Comparison of ENCODE assay signal across 8 mouse cellular contexts in the genomic region with DNA sequence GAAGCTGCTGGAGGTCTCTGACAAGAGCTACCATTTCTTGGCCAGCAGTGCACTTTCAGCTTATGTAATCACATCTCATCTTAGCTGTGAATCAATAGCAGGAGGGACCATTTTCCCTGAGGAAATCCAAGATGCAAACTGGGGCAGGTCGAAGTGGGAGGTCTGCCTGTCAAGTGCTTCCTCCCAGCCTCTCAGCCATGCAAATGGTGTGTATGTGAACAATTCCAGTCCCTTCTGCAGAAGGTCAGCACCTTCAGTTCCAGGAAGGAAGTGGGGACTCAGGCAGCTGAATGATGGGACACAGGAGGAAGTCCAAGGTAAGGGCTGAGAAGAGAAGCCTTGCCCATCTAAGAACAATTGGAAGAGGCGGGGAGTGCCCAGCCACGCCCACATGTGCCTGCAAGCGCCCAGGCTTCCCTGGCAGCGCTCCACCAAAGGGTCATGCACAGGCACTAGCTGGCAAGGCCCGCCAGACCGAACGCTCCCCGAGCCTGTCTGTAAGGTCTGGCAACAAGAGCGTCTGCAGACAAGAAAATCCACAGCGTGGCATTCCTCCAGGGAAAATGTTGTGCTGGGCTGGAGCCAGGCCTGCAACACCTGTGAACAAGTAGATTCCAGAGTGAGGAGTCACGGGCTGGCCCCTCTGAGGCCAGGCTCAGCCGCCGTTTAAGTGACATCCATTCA.
DNase-seq lines count a peak whose midpoint lies in the region; ATAC-seq and TF ChIP-seq lines count a peak whose summit lies in the region.

No protein-coding gene starts in this region.

- no peak overlapping the region for H3K9ac ChIP-seq in hindbrain, embryonic 14.5 days
- H3K9ac ChIP-seq in embryonic facial prominence, embryonic 15.5 days = no peak overlapping the region
- no peak overlapping the region for H3K9ac ChIP-seq in hindbrain, embryonic 13.5 days
- H3K9ac ChIP-seq in limb, embryonic 14.5 days (ENCODE audit: low read depth, low read length, severe bottlenecking) = no peak overlapping the region

- no peak for ATAC-seq in hindbrain, embryonic 14.5 days (ENCODE audit: low FRiP score)
- peak; percentile 63; the same call in 1 of the 2 replicates for ATAC-seq in embryonic facial prominence, embryonic 15.5 days (ENCODE audit: insufficient number of reproducible peaks, low FRiP score, low TSS enrichment, low read depth)
- no peak for ATAC-seq in hindbrain, embryonic 13.5 days (ENCODE audit: low FRiP score)
- ATAC-seq in limb, embryonic 14.5 days (ENCODE audit: low FRiP score, low read depth) = no peak

- H3K36me3 ChIP-seq in hindbrain, embryonic 10.5 days = no peaks in the 10 kb centered on the region
- H3K36me3 ChIP-seq in hindbrain, embryonic 14.5 days (replicated peaks; ENCODE audit: control insufficient read depth, insufficient read depth) = no peaks in the 10 kb centered on the region
- 0 out of 2 replicates have a peak, but pooled peaks cover 2% of the 10 kb centered on the region for H3K36me3 ChIP-seq in embryonic facial prominence, embryonic 15.5 days
- H3K36me3 ChIP-seq in hindbrain, embryonic 13.5 days = peaks cover 9% of the 10 kb centered on the region; the same call in 1 of the 2 replicates
- H3K36me3 ChIP-seq in limb, embryonic 14.5 days (ENCODE audit: control insufficient read depth, insufficient read depth, low read length) = no peaks in the 10 kb centered on the region

- H3K9me3 ChIP-seq in hindbrain, embryonic 10.5 days = peaks cover 9% of the 10 kb centered on the region
- peaks cover 5% of the 10 kb centered on the region; the same call in 1 of the 2 replicates for H3K9me3 ChIP-seq in hindbrain, embryonic 14.5 days (ENCODE audit: control insufficient read depth, low read length)
- H3K9me3 ChIP-seq in embryonic facial prominence, embryonic 15.5 days (replicated peaks) = no peaks in the 10 kb centered on the region; the same call in 1 of the 2 replicates
- H3K9me3 ChIP-seq in hindbrain, embryonic 13.5 days = 0 out of 2 replicates have a peak, but pooled peaks cover 9% of the 10 kb centered on the region
- H3K9me3 ChIP-seq in limb, embryonic 14.5 days (ENCODE audit: control insufficient read depth, low read length) = 0 out of 2 replicates have a peak, but pooled peaks cover 4% of the 10 kb centered on the region

- no peak for DNase-seq in hindbrain, embryonic 10.5 days (ENCODE audit: low spot score)
- DNase-seq in hindbrain, embryonic 14.5 days (ENCODE audit: low spot score) = no peak
- DNase-seq in adrenal gland, adult (ENCODE audit: inconsistent age in 2 of 2, low spot score in 1 of 2) = peak; percentile 55 to 73
- no peak for DNase-seq in limb, embryonic 14.5 days (ENCODE audit: low spot score)
- DNase-seq in testis, postnatal 10 days (ENCODE audit: low spot score) = peak; percentile 65
- no peak for DNase-seq in frontal cortex, postnatal 25 days (ENCODE audit: low spot score in 2 of 2)

- H3K4me2 ChIP-seq in hindbrain, embryonic 14.5 days (replicated peaks) = no peak overlapping the region
- H3K4me2 ChIP-seq in embryonic facial prominence, embryonic 15.5 days (replicated peaks) = peak overlapping the region; percentile 17
- H3K4me2 ChIP-seq in hindbrain, embryonic 13.5 days = no peak overlapping the region
- no peak overlapping the region for H3K4me2 ChIP-seq in limb, embryonic 14.5 days (replicated peaks; ENCODE audit: low read depth, low read length, severe bottlenecking)

- no peak overlapping the region for H3K4me3 ChIP-seq in hindbrain, embryonic 10.5 days
- H3K4me3 ChIP-seq in hindbrain, embryonic 14.5 days (replicated peaks; ENCODE audit: low read length) = no peak overlapping the region
- no peak overlapping the region for H3K4me3 ChIP-seq in embryonic facial prominence, embryonic 15.5 days (replicated peaks)
- no peak overlapping the region for H3K4me3 ChIP-seq in hindbrain, embryonic 13.5 days
- H3K4me3 ChIP-seq in limb, embryonic 14.5 days (replicated peaks; ENCODE audit: low read length) = no peak overlapping the region

- H3K4me1 ChIP-seq in hindbrain, embryonic 10.5 days (replicated peaks) = peaks cover 8% of the 10 kb centered on the region
- no peaks in the 10 kb centered on the region; the same call in 1 of the 2 replicates for H3K4me1 ChIP-seq in hindbrain, embryonic 14.5 days (replicated peaks; ENCODE audit: control insufficient read depth, insufficient read depth, low read length)
- H3K4me1 ChIP-seq in embryonic facial prominence, embryonic 15.5 days = peaks cover 25% of the 10 kb centered on the region
- peaks cover 10% of the 10 kb centered on the region for H3K4me1 ChIP-seq in hindbrain, embryonic 13.5 days (replicated peaks)
- peaks cover 9% of the 10 kb centered on the region; the same call in 1 of the 2 replicates for H3K4me1 ChIP-seq in limb, embryonic 14.5 days (ENCODE audit: control insufficient read depth, insufficient read depth, low read length)

- 62% methylated on average over 14 of the region's 14 CpGs for WGBS in hindbrain, embryonic 10.5 days
- WGBS in hindbrain, embryonic 14.5 days = 53% methylated on average over 14 of the region's 14 CpGs
- 26% methylated on average over 14 of the region's 14 CpGs for WGBS in embryonic facial prominence, embryonic 15.5 days
- WGBS in hindbrain, embryonic 13.5 days = 56% methylated on average over 14 of the region's 14 CpGs
- 29% methylated on average over 14 of the region's 14 CpGs for WGBS in limb, embryonic 14.5 days

- H3K27ac ChIP-seq in hindbrain, embryonic 10.5 days = peak overlapping the region; percentile 29
- no peak overlapping the region for H3K27ac ChIP-seq in hindbrain, embryonic 14.5 days
- peak overlapping the region; percentile 48; the same call in 1 of the 2 replicates for H3K27ac ChIP-seq in embryonic facial prominence, embryonic 15.5 days (replicated peaks)
- H3K27ac ChIP-seq in hindbrain, embryonic 13.5 days = peak overlapping the region; percentile 52; the same call in 1 of the 2 replicates
- H3K27ac ChIP-seq in limb, embryonic 14.5 days (replicated peaks; ENCODE audit: low read depth, low read length) = 0 out of 2 replicates have a peak overlapping the region, but pooled peaks have one; percentile 5

- no peak for TF ChIP-seq POLR2A in limb, embryonic 14.5 days (IDR thresholded peaks at IDR 0.05; ENCODE audit: borderline replicate concordance, extremely low read depth, insufficient read depth, insufficient read length)

- H3K27me3 ChIP-seq in hindbrain, embryonic 10.5 days (ENCODE audit: insufficient read depth, poor library complexity, severe bottlenecking) = no peaks in the 10 kb centered on the region
- no peaks in the 10 kb centered on the region for H3K27me3 ChIP-seq in hindbrain, embryonic 14.5 days (ENCODE audit: control insufficient read depth, insufficient read depth, low read length)
- H3K27me3 ChIP-seq in embryonic facial prominence, embryonic 15.5 days = no peaks in the 10 kb centered on the region
- peaks cover 4% of the 10 kb centered on the region; the same call in 1 of the 2 replicates for H3K27me3 ChIP-seq in hindbrain, embryonic 13.5 days
- H3K27me3 ChIP-seq in limb, embryonic 14.5 days (ENCODE audit: control insufficient read depth, insufficient read depth, low read length) = no peaks in the 10 kb centered on the region

Comparison
In these comparisons a context has a peak if more than half of its experiments do, and no peak if none do; other contexts are left out.
1. DNase-seq: peak in adrenal gland, adult (2 of 2) and testis, postnatal 10 days (single experiment); none in hindbrain, embryonic 10.5 days (single experiment), hindbrain, embryonic 14.5 days (single experiment), limb, embryonic 14.5 days (single experiment) and frontal cortex, postnatal 25 days (0 of 2).